Mouse (Mus musculus) CD4-positive naive resting alpha-beta T cell, adult 76 days (primary cell): ENCODE results near the gene Alcam. TPM values are rescaled to one million over a fixed set of nuclear protein-coding genes. Genes with fewer than 3 reads are reported as not detected.

Source experiments
- total RNA-seq: library from RNA; stranded (reverse); gene quantifications from one replicate; pipeline ENCODE4 v1.2.4, GENCODE M21; 2023

Alcam gene
- total RNA-seq, result 4.0 TPM

GRCm38 (mm10) chr16:52453971-52454514 lies at the start of gene Alcam:
Alcam (minus strand) TSS chr16:52454074.

